In genomic region chr1:105990138-105990821, GRCm38 (mm10) we compare ENCODE assay signal across 8 mouse cellular contexts. TPM values are rescaled to one million over a fixed set of nuclear protein-coding genes. Genes with fewer than 3 reads are reported as not detected.
DNase-seq lines count a peak whose midpoint lies in the region; ATAC-seq lines count a peak whose summit lies in the region.

Gene Zcchc2 (plus strand): TSS chr1:105990406.

- no peaks in the 10 kb centered on the region for H3K36me3 ChIP-seq in heart, embryonic 10.5 days
- H3K36me3 ChIP-seq in kidney, embryonic 15.5 days: no peaks in the 10 kb centered on the region

- H3K9ac ChIP-seq in kidney, embryonic 15.5 days: peak within 1 kb of the TSS; percentile 89

- WGBS in heart, embryonic 10.5 days: under 1% methylated on average over 71 of the region's 83 CpGs
- under 1% methylated on average over 59 of the region's 83 CpGs for WGBS in kidney, embryonic 15.5 days

- H3K4me1 ChIP-seq in heart, embryonic 10.5 days: peaks cover 32% of the 10 kb centered on the region
- H3K4me1 ChIP-seq in kidney, embryonic 15.5 days: peaks cover 40% of the 10 kb centered on the region

- DNase-seq in B cell, adult 2 months: peak; percentile 99
- peak; percentile 99 for DNase-seq in brain, adult 2 months (ENCODE audit: low read depth, low spot score)
- DNase-seq in heart, embryonic 10.5 days (ENCODE audit: low spot score): peak; percentile 99
- peak; percentile 99 for DNase-seq in liver
- peak; percentile 99 for DNase-seq in spleen, postnatal 4 days (ENCODE audit: low spot score in 2 of 2)

- H3K9me3 ChIP-seq in heart, embryonic 10.5 days: no peaks in the 10 kb centered on the region
- H3K9me3 ChIP-seq in kidney, embryonic 15.5 days (replicated peaks): no peaks in the 10 kb centered on the region

- H3K27me3 ChIP-seq in heart, embryonic 10.5 days (ENCODE audit: insufficient read depth, poor library complexity, severe bottlenecking): no peaks in the 10 kb centered on the region
- no peaks in the 10 kb centered on the region for H3K27me3 ChIP-seq in kidney, embryonic 15.5 days

- H3K4me3 ChIP-seq in heart, embryonic 10.5 days: peak within 1 kb of the TSS; percentile 87
- H3K4me3 ChIP-seq in kidney, embryonic 15.5 days (replicated peaks): peak within 1 kb of the TSS; percentile 91

- peak within 1 kb of the TSS; percentile 94 for H3K4me2 ChIP-seq in kidney, embryonic 15.5 days

- peak within 1 kb of the TSS; percentile 96 for H3K27ac ChIP-seq in heart, embryonic 10.5 days
- peak within 1 kb of the TSS; percentile 98 for H3K27ac ChIP-seq in kidney, embryonic 15.5 days

- peak; percentile 92 for ATAC-seq in erythroblast, adult 5-6 weeks (replicated peaks; ENCODE audit: low FRiP score, poor library complexity, severe bottlenecking)
- ATAC-seq in kidney, embryonic 15.5 days (replicated peaks; ENCODE audit: low FRiP score): peak; percentile 95
- ATAC-seq in monocyte, adult 5-6 weeks (replicated peaks; ENCODE audit: insufficient number of reproducible peaks, low FRiP score, low TSS enrichment, poor library complexity, severe bottlenecking): peak; percentile 85

RNA-seq across cellular contexts. Expression of gene Zcchc2, which starts in this region (rescaled TPM):
- total RNA-seq in erythroblast, adult 5-6 weeks (2015; ENCODE audit: low replicate concordance): 4.2 and 15.7 TPM in 2 replicates
- total RNA-seq in erythroblast, adult 5-6 weeks (2017; ENCODE audit: low replicate concordance): 2.8 and 3.2 TPM in 2 replicates
- 1.8 and 2.4 TPM in 2 replicates for polyA plus RNA-seq in heart, embryonic 10.5 days (2016; fragmentation: Nextera tagmentation; extraction: Ambion mirVana)
- polyA plus RNA-seq in kidney, embryonic 15.5 days (2015; fragmentation: Nextera tagmentation; extraction: Ambion mirVana): 3.1 and 3.2 TPM in 2 replicates
- total RNA-seq in monocyte, adult 5-6 weeks (2017): 40.5 to 52.4 TPM (median 42.4 TPM) in 3 replicates

Comparison
In these comparisons a context has a peak if more than half of its experiments do, and no peak if none do; other contexts are left out.
1. Peak in every context shown above with its lines: DNase-seq, ATAC-seq, H3K4me3 ChIP-seq and H3K27ac ChIP-seq.